Mouse (Mus musculus): Measurements from ENCODE around the gene Fads2.

The Fads2 gene

DNA sequence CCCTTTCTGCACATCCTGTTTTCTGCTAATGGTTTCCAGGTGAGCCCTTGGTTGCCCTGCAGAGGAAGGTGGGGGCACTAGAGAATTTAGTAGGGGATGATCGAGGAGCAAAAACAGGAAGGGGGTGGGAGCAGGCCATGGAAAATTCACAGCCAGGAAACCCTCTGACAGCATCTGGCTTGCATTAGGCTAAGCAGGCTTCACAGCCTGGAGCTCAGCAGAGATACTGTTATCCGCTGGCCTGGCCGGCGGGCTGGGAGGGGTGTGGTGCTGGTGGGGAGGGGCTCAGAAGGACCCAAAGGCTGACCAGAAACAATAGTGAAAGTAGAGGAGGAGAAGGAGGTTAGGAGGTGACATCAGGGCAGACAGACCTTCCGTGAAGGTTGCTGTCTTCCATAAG, 87.6 kb downstream of the Fads2 start:
- peak; percentile 76 for DNase-seq (ENCODE audit: extremely low spot score)

DNA sequence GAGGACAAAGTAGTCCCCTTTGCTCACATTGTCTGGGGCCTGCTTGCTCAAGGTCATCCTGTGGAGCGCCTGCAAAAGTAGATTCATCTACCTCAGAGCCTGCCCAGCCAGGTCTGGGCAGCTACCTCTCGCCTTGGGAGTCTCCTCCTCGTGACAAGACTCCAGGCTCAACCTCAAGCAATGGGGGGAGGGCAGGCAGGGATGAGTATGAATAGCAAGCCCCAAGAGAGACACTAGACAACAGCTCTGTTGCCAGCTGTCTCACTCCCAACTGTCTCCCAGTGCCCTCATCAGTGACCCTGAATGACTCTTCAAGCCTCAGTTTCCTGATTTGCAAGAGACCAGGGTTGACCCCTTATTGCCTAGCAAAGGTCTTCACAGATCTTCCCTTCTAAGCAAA, 88.2 kb downstream of the Fads2 start:
- DNase-seq (ENCODE audit: extremely low spot score) = peak; percentile 61

DNA sequence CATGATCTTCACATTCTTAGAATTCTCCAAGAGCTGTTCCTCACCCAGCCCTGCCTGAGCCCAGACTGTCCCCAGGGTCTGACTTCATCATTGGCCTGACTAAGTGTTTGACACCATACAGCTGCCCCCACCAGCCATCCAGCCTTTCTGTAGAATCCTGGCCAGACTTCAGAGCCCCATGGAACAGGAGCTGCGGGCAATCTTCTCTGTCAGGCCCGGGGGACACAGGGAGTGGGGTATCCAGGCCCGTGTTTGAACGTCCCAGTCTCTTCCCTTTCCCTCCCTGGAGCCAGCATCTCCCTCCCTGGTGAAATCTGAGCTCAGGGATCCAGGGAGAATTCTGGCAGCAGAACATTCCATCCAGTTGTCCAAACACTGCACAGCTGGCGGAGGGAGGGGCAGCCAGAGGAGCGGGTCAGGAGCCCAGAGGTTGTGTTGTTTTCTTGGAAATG, 88.7 kb downstream of the Fads2 start:
- peak; percentile 78 for DNase-seq (ENCODE audit: extremely low spot score)
